Mouse (Mus musculus) small intestine, adult 2 months (tissue): ENCODE results near the gene E130208F15Rik.

Experiments
- CTCF ChIP-seq: fragments of 200-500 bp; IDR thresholded peaks from 2 replicates; pipeline ENCODE4 v1.5.1; 2012; ENCODE audit warnings: low read depth, mild to moderate bottlenecking, control low read depth, inconsistent platforms, low read length, moderate library complexity, mixed read lengths; ENCODE audit not compliant: insufficient replicate concordance, insufficient read length; ENCODE audit errors: extremely low read depth
- POLR2A ChIP-seq: fragments of 200-500 bp; IDR thresholded peaks from 2 replicates; pipeline ENCODE4 v1.6.1; 2012; ENCODE audit warnings: low read depth, mild to moderate bottlenecking, control low read depth, inconsistent platforms, low read length, moderate library complexity

- no peak for TF ChIP-seq CTCF
- no peak for TF ChIP-seq POLR2A
These were observed 1.3 kb downstream of the E130208F15Rik start for GRCm38 (mm10) chr7:30322865-30323264.
